Mouse (Mus musculus) mammary gland, adult 2 months (tissue): ENCODE data around the gene AW551984. TPM values are rescaled to one million over a fixed set of nuclear protein-coding genes. Genes with fewer than 3 reads are reported as not detected.

Experiments used
- polyA plus RNA-seq: library from polyadenylated mRNA; depleted of rRNA; stranded (reverse); fragments of >200 nt; gene quantifications from 2 replicates; pipeline ENCODE4 v1.2.3, GENCODE M21; 2012; ENCODE audit warnings: low replicate concordance; rRNA removed

AW551984 gene
- 5.5 and 7.6 TPM in 2 replicates for polyA plus RNA-seq

GRCm38 (mm10) chr9:39603999-39604453 is at the start of gene AW551984:
TSS of gene AW551984 (minus strand) at chr9:39604403.

GRCm38 (mm10) chr9:39644785-39645184 is 40.6 kb upstream of the AW551984 start, which contains the start of gene Olfr961:
TSS of gene Olfr961 (plus strand) at chr9:39645085.

GRCm38 (mm10) chr9:39621073-39621472 is 16.9 kb upstream of the AW551984 start, which contains the start of gene Olfr960:
TSS of gene Olfr960 (plus strand) at chr9:39621373.

GRCm38 (mm10) chr9:39610355-39610754 is 6.2 kb upstream of the AW551984 start, which contains the start of gene Olfr148:
TSS of gene Olfr148 (plus strand) at chr9:39610655.

GRCm38 (mm10) chr9:39575469-39575868 is 28.7 kb downstream of the AW551984 start, which contains the start of gene Olfr959:
TSS of gene Olfr959 (minus strand) at chr9:39575569.

GRCm38 (mm10) chr9:39553946-39554345 is 50.3 kb downstream of the AW551984 start, which contains the start of gene Olfr958:
TSS of gene Olfr958 (minus strand) at chr9:39554054.

Other genes with a start within 250 kb of the AW551984 start
- gene Olfr951, start 217.0 kb downstream of the AW551984 start, polyA plus RNA-seq, result not detected in 2 replicates
- gene Olfr952, start 177.3 kb downstream of the AW551984 start, polyA plus RNA-seq, result not detected in 2 replicates
- not detected in 2 replicates for gene Olfr954, start 147.7 kb downstream of the AW551984 start, polyA plus RNA-seq
- not detected in 2 replicates for gene Olfr955, start 132.5 kb downstream of the AW551984 start, polyA plus RNA-seq
- gene Olfr44, start 110.4 kb downstream of the AW551984 start, polyA plus RNA-seq, result not detected in 2 replicates
- not detected in 2 replicates for gene Olfr957, start 88.6 kb downstream of the AW551984 start, polyA plus RNA-seq
- gene Olfr958, start 50.3 kb downstream of the AW551984 start, polyA plus RNA-seq, result not detected in 2 replicates
- gene Olfr959, start 28.8 kb downstream of the AW551984 start, polyA plus RNA-seq, result not detected in 2 replicates
- not detected in 2 replicates for gene Olfr148, start 6.3 kb upstream of the AW551984 start, polyA plus RNA-seq
- not detected in 2 replicates for gene Olfr960, start 17.0 kb upstream of the AW551984 start, polyA plus RNA-seq
- not detected in 2 replicates for gene Olfr961, start 40.7 kb upstream of the AW551984 start, polyA plus RNA-seq
- not detected in 2 replicates for gene Olfr963, start 62.8 kb upstream of the AW551984 start, polyA plus RNA-seq
- not detected in 2 replicates for gene Olfr149, start 102.7 kb upstream of the AW551984 start, polyA plus RNA-seq
- not detected in 2 replicates for gene Olfr965, start 107.0 kb upstream of the AW551984 start, polyA plus RNA-seq
- not detected in 2 replicates for gene Olfr150, start 126.6 kb upstream of the AW551984 start, polyA plus RNA-seq
- not detected in 2 replicates for gene Olfr967, start 141.8 kb upstream of the AW551984 start, polyA plus RNA-seq
- gene Olfr968, start 178.8 kb upstream of the AW551984 start, polyA plus RNA-seq, result not detected in 2 replicates
- gene Olfr969, start 186.5 kb upstream of the AW551984 start, polyA plus RNA-seq, result not detected in 2 replicates
- not detected in 2 replicates for gene Olfr970, start 204.5 kb upstream of the AW551984 start, polyA plus RNA-seq
- not detected in 2 replicates for gene Olfr971, start 232.5 kb upstream of the AW551984 start, polyA plus RNA-seq